Mouse (Mus musculus) left cerebral cortex, adult 2 months (tissue): ENCODE data around the gene Ndufab1. TPM values are rescaled to one million over a fixed set of nuclear protein-coding genes. Genes with fewer than 3 reads are reported as not detected.

Source experiments
- DNase-seq, 2 experiments: peaks; one replicate each; pipeline ENCODE4 v3.0.0; 2021 to 2022; ENCODE audit warnings: low spot score in 2 of 2, mixed read lengths in 1 of 2; ENCODE audit errors: extremely low spot score in 1 of 2
- H3K27ac ChIP-seq: fragments of 200-600 bp; 2 replicates; pipeline ENCODE4 v1.8.1; 2022
- H3K4me3 ChIP-seq: fragments of 200-600 bp; 2 replicates; pipeline ENCODE4 v1.8.1; 2022
- CTCF ChIP-seq: fragments of 200-600 bp; IDR thresholded peaks from 2 replicates; pipeline ENCODE4 v1.8.1; 2022; ENCODE audit warnings: antibody characterized with exemption, mild to moderate bottlenecking, moderate library complexity
- intact Hi-C: fragments of 180-260 bp; cut with DNase I; formaldehyde crosslinking; loops from one replicate; pipeline ENCODE4 v1.15.1; 2025
- total RNA-seq, 2 experiments: library from RNA; stranded (reverse); gene quantifications; 2 replicates each; pipeline ENCODE4 v1.2.3; 2021

The Ndufab1 gene
- total RNA-seq, 2 experiments from 2014 or later = 260 to 276 TPM

- no peak for TF ChIP-seq CTCF
- H3K4me3 ChIP-seq = peak overlapping the region; percentile 98
- peak in 1 of 2 experiments; percentile 17 for DNase-seq
- intact Hi-C loops = loop anchor here (2.0 kb wide), 2 partner anchors 32 to 86 kb away; partner anchors contain the start of gene Cog7
- peak overlapping the region; percentile 99 for H3K27ac ChIP-seq
Measured at GRCm38 (mm10) chr7:122066102-122066944, 35.4 kb downstream of the Ndufab1 start.

- H3K27ac ChIP-seq = no peak overlapping the region
- intact Hi-C loops = loop anchor here (2.0 kb wide), 2 partner anchors 33 to 85 kb away; partner anchors contain the start of gene Cog7
- no peak for DNase-seq
- no peak overlapping the region for H3K4me3 ChIP-seq
- TF ChIP-seq CTCF = no peak
Measured at GRCm38 (mm10) chr7:122065656-122066055, 36.0 kb downstream of the Ndufab1 start.

- intact Hi-C loops = no loop called here
- Histone ChIP-seq H3K27ac (no peak overlapping the region), H3K4me3 (no peak overlapping the region)
- TF ChIP-seq CTCF = no peak
- DNase-seq = no peak
Measured at GRCm38 (mm10) chr7:122056633-122057032, 45.1 kb downstream of the Ndufab1 start.

- intact Hi-C loops = no loop called here
- no peak for DNase-seq
- Histone ChIP-seq H3K27ac (no peak overlapping the region), H3K4me3 (no peak overlapping the region)
- TF ChIP-seq CTCF = no peak
Measured at GRCm38 (mm10) chr7:122050834-122051233, 50.9 kb downstream of the Ndufab1 start.

GRCm38 (mm10) chr7:122048191-122048590 lies 53.5 kb downstream of the Ndufab1 start:
- intact Hi-C loops = no loop called here

GRCm38 (mm10) chr7:122046813-122047212 lies 54.9 kb downstream of the Ndufab1 start:
- Histone ChIP-seq H3K4me3 (no peak overlapping the region), H3K27ac (no peak overlapping the region)
- intact Hi-C loops = no loop called here
- no peak for DNase-seq
- no peak for TF ChIP-seq CTCF

More at GRCm38 (mm10) chr7:122048191-122048590, 53.5 kb downstream of the Ndufab1 start:
- no peak for TF ChIP-seq CTCF
- H3K4me3 ChIP-seq = no peak overlapping the region
- no peak for DNase-seq
- H3K27ac ChIP-seq = no peak overlapping the region

- intact Hi-C loops = no loop called here
- no peak overlapping the region for H3K4me3 ChIP-seq
- H3K27ac ChIP-seq = no peak overlapping the region
- TF ChIP-seq CTCF = no peak
- no peak for DNase-seq
Measured at GRCm38 (mm10) chr7:122045711-122046110, 56.0 kb downstream of the Ndufab1 start.

GRCm38 (mm10) chr7:122045181-122045634 lies 56.5 kb downstream of the Ndufab1 start:
- intact Hi-C loops = no loop called here
- TF ChIP-seq CTCF = no peak
- no peak for DNase-seq
- no peak overlapping the region for H3K27ac ChIP-seq
- no peak overlapping the region for H3K4me3 ChIP-seq

- H3K27ac ChIP-seq = no peak overlapping the region
- intact Hi-C loops = no loop called here
- no peak for DNase-seq
- TF ChIP-seq CTCF = no peak
- no peak overlapping the region for H3K4me3 ChIP-seq
Measured at GRCm38 (mm10) chr7:122044106-122044505, 57.6 kb downstream of the Ndufab1 start.

Other genes starting within 250 kb of the Ndufab1 start
- gene Scnn1b, start 236.8 kb downstream of the Ndufab1 start, total RNA-seq = not detected
- gene Cog7, start 120.2 kb downstream of the Ndufab1 start, total RNA-seq = 10 to 100 TPM; 45.5 to 45.8 TPM
- gene Gga2, start 80.7 kb downstream of the Ndufab1 start, total RNA-seq = 10 to 100 TPM; 31.2 to 34.6 TPM
- 10 to 100 TPM; 59.2 to 60.4 TPM for gene Ubfd1, start 34.7 kb downstream of the Ndufab1 start, total RNA-seq
- 1 to 10 TPM; 7.5 to 8.2 TPM for gene Ears2, start 34.6 kb downstream of the Ndufab1 start, total RNA-seq
- gene Palb2, start 31.1 kb upstream of the Ndufab1 start, total RNA-seq = 1 to 10 TPM; 1.2 to 2.2 TPM
- gene Dctn5, start 31.2 kb upstream of the Ndufab1 start, total RNA-seq = 10 to 100 TPM; 90.7 to 96.2 TPM
- 1 to 10 TPM; 1.5 to 1.7 TPM for gene Plk1, start 57.6 kb upstream of the Ndufab1 start, total RNA-seq
- under 1 TPM; 0.45 to 0.75 TPM for gene Ern2, start 84.3 kb upstream of the Ndufab1 start, total RNA-seq
- 1 to 10 TPM; 4.9 to 5.4 TPM for gene Chp2, start 117.6 kb upstream of the Ndufab1 start, total RNA-seq
- gene Prkcb, start 186.9 kb upstream of the Ndufab1 start, total RNA-seq = 100 to 1,000 TPM; 964 to 986 TPM